Mouse (Mus musculus): Measurements from ENCODE around the gene Wee1. TPM values are rescaled to one million over a fixed set of nuclear protein-coding genes. Genes with fewer than 3 reads are reported as not detected.

Gene Wee1
- polyA plus RNA-seq, 1 experiment from 2014 or later = 28.9 TPM

GRCm38 (mm10) chr7:110166233-110166632 lies 44.4 kb downstream of the Wee1 start:
- Histone ChIP-seq H3K36me3 (no peaks in the 10 kb centered on the region), H3K27me3 (ENCODE audit: low read depth, poor library complexity, severe bottlenecking) (no peaks in the 10 kb centered on the region), H3K9me3 (replicated peaks) (no peaks in the 10 kb centered on the region), H3K27ac (replicated peaks) (no peak overlapping the region), H3K4me3 (no peak overlapping the region), H3K4me1 (peaks cover 8% of the 10 kb centered on the region)
- WGBS = 67% methylated on average over 8 of the region's 8 CpGs
- no peak for DNase-seq (ENCODE audit: low spot score)

GRCm38 (mm10) chr7:110179208-110179607 lies 57.4 kb downstream of the Wee1 start:
- Histone ChIP-seq H3K4me1 (no peaks in the 10 kb centered on the region), H3K27me3 (ENCODE audit: low read depth, poor library complexity, severe bottlenecking) (no peaks in the 10 kb centered on the region), H3K36me3 (no peaks in the 10 kb centered on the region), H3K4me3 (no peak overlapping the region), H3K27ac (replicated peaks) (no peak overlapping the region), H3K9me3 (replicated peaks) (no peaks in the 10 kb centered on the region)
- 91% methylated on average over 7 of the region's 7 CpGs for WGBS
- DNase-seq (ENCODE audit: low spot score) = no peak

DNA sequence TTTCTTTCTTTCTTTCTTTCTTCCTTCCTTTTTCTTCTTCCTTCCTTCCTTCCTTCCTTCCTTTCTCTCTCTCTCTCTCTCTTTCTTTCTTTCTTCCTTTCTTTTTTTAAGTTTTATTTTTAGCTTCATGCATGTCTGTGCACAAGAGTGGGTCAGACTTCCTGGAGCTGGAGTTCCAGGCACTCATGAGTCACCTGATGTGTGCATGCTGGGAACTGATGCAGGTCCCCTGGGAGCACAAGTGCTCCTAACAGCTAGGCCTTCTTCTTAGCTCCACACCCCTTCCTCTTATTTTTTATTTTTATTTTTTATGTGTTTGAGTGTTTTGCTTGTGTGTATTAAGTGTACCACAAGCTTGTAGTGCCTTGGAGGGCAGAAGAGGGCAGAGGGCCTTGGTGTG lies 58.8 kb downstream of the Wee1 start:
- Histone ChIP-seq H3K27me3 (ENCODE audit: low read depth, poor library complexity, severe bottlenecking) (no peaks in the 10 kb centered on the region), H3K4me3 (no peak overlapping the region), H3K4me1 (no peaks in the 10 kb centered on the region), H3K27ac (replicated peaks) (no peak overlapping the region), H3K36me3 (no peaks in the 10 kb centered on the region), H3K9me3 (replicated peaks) (no peaks in the 10 kb centered on the region)
- no peak for DNase-seq (ENCODE audit: low spot score)

DNA sequence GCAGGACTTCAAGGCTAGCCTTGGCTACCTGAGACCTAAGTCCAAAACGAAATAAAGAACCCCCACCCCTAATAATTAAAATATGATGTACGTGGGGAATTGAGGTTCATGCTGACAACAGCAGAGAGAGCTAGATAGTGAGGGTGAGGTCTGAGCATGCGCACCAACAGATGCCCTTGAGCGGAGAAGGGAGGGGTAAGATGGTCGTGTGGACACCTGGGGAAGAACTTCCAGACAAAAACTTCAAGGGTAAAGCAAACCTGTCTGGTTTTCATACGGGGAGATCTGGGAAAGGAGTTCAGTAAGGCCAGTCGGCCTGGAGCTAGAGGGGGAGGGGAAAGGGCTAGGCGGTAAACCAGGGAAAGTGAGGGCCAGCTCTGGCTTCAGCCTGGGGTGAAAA lies 59.6 kb downstream of the Wee1 start:
- H3K27ac ChIP-seq (replicated peaks) = no peak overlapping the region
- no peaks in the 10 kb centered on the region for H3K36me3 ChIP-seq
- WGBS = 65% methylated on average over 8 of the region's 8 CpGs
- H3K4me1 ChIP-seq = no peaks in the 10 kb centered on the region
- DNase-seq (ENCODE audit: low spot score) = no peak
- H3K4me3 ChIP-seq = no peak overlapping the region
- no peaks in the 10 kb centered on the region for H3K27me3 ChIP-seq (ENCODE audit: low read depth, poor library complexity, severe bottlenecking)
- no peaks in the 10 kb centered on the region for H3K9me3 ChIP-seq (replicated peaks)

GRCm38 (mm10) chr7:110184608-110185007 lies 62.8 kb downstream of the Wee1 start:
- no peaks in the 10 kb centered on the region for H3K36me3 ChIP-seq
- 85% methylated on average over 3 of the region's 3 CpGs for WGBS
- H3K4me3 ChIP-seq = no peak overlapping the region
- H3K27me3 ChIP-seq (ENCODE audit: low read depth, poor library complexity, severe bottlenecking) = no peaks in the 10 kb centered on the region
- no peak overlapping the region for H3K27ac ChIP-seq (replicated peaks)
- H3K9me3 ChIP-seq (replicated peaks) = no peaks in the 10 kb centered on the region
- DNase-seq (ENCODE audit: low spot score) = no peak
- H3K4me1 ChIP-seq = no peaks in the 10 kb centered on the region

DNA sequence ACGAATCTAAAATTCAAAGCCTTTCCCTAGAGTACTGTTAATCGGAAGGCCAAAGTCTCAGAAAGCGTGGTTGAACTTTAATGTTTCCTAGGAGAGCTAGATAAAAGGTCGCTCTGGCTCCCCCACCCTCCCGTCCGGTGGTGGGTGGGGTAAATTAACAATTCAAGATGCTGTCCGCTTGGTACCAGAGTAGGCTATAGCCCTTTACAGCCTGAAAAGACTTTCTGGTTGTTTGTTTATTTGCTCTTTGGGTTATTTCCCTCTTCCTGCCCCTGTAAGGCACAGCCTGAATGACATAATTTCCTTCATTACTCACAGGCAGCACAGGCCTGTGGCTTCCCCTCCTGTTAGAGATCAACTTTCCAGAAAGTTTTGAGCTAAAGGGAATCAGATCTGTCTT lies 68.1 kb downstream of the Wee1 start:
- no peak overlapping the region for H3K27ac ChIP-seq (replicated peaks)
- H3K27me3 ChIP-seq (ENCODE audit: low read depth, poor library complexity, severe bottlenecking) = no peaks in the 10 kb centered on the region
- no peak overlapping the region for H3K4me3 ChIP-seq
- no peaks in the 10 kb centered on the region for H3K9me3 ChIP-seq (replicated peaks)
- no peak for DNase-seq (ENCODE audit: low spot score)
- 66% methylated on average over 7 of the region's 7 CpGs for whole genome bisulfite sequencing
- no peaks in the 10 kb centered on the region for H3K36me3 ChIP-seq
- H3K4me1 ChIP-seq = no peaks in the 10 kb centered on the region

Other genes starting within 250 kb of the Wee1 start
- 30.2 and 35.4 TPM in 2 replicates for gene Dennd5a, start 161.6 kb upstream of the Wee1 start, polyA plus RNA-seq (2016; fragmentation: Nextera tagmentation; extraction: Ambion mirVana)
- gene Tmem41b, start 135.1 kb upstream of the Wee1 start, polyA plus RNA-seq (2016; fragmentation: Nextera tagmentation; extraction: Ambion mirVana) = 74.6 and 76.8 TPM in 2 replicates
- gene Ipo7, start 103.8 kb upstream of the Wee1 start, polyA plus RNA-seq (2016; fragmentation: Nextera tagmentation; extraction: Ambion mirVana) = 53.4 and 54.1 TPM in 2 replicates
- gene Zfp143, start 60.8 kb upstream of the Wee1 start, polyA plus RNA-seq (2016; fragmentation: Nextera tagmentation; extraction: Ambion mirVana) = 26.9 and 31.0 TPM in 2 replicates
- gene Swap70, start 99.7 kb downstream of the Wee1 start, polyA plus RNA-seq (2016; fragmentation: Nextera tagmentation; extraction: Ambion mirVana) = 25.3 and 26.0 TPM in 2 replicates

All from midbrain, embryonic 10.5 days (tissue).